In the genomic region with DNA sequence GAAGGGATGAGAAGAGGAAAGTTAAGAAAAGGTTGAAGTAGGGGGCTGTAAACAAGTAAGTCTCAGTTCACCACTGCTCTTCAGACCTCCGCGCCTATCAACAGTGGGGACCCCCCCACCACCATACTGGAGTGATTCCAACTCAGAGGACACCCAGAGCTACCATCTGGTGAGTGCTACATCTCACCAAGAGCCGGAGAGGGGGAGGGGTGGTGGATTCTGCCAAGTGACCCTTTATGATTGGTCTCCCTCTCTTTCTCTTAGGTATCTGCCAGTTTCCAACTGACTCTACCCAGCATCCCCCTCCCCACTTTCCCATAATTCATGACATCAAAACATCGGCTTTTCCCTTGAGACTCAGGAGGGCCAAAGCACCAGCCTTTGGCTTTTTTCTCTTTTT, we compare ENCODE assay signal across 18 mouse cellular contexts. TPM values are rescaled to one million over a fixed set of nuclear protein-coding genes. Genes with fewer than 3 reads are reported as not detected.
"Had no signal": no experiment of that assay in that cellular context is flagged by ENCODE, and none has a peak within 500 bp of the region (broad histone marks: within the 10 kb centered on the region; RNA-seq: fewer than 3 reads in every experiment).

No protein-coding gene starts in this region.

- ATAC-seq: lung, postnatal 0 days; midbrain, embryonic 13.5 days had no signal

- DNase-seq: kidney, postnatal 10 days; kidney, postnatal 4 days; lung, adult 2 months; lung, postnatal 36 days; thymus, postnatal 4 days had no signal

- H3K27ac ChIP-seq: layer of hippocampus, adult 2 months; limb, embryonic 10.5 days; liver, embryonic 15.5 days; midbrain, embryonic 13.5 days; neural tube, embryonic 12.5 days; stomach, postnatal 0 days had no signal

- H3K9ac ChIP-seq: liver, embryonic 15.5 days; midbrain, embryonic 13.5 days; neural tube, embryonic 12.5 days had no signal

- H3K4me2 ChIP-seq: liver, embryonic 11.5 days; liver, embryonic 15.5 days; midbrain, embryonic 13.5 days; neural tube, embryonic 12.5 days had no signal

- H3K9me3 ChIP-seq: limb, embryonic 10.5 days; liver, embryonic 15.5 days; midbrain, embryonic 13.5 days; neural tube, embryonic 12.5 days had no signal

- H3K36me3 ChIP-seq: midbrain, embryonic 13.5 days had no signal

- H3K4me3 ChIP-seq: layer of hippocampus, adult 2 months; limb, embryonic 10.5 days; liver, embryonic 15.5 days; midbrain, embryonic 13.5 days; neural tube, embryonic 12.5 days had no signal

RNA-seq across cellular contexts. Expression of a gene that starts 5.4 kb away (rescaled TPM):
- total RNA-seq: megakaryocyte progenitor cell, adult 5-6 weeks; monocyte, adult 5-6 weeks; neutrophil, adult 5-6 weeks had no signal
- polyA plus RNA-seq: liver, embryonic 15.5 days had no signal

RNA-seq across cellular contexts. Expression of a gene that starts 7.0 kb away (rescaled TPM):
- total RNA-seq: megakaryocyte progenitor cell, adult 5-6 weeks; monocyte, adult 5-6 weeks; neutrophil, adult 5-6 weeks had no signal

RNA-seq across cellular contexts. Expression of a gene that starts 23.6 kb away (rescaled TPM):
- total RNA-seq: layer of hippocampus, adult 2 months; layer of hippocampus, postnatal 10 days; left cerebral cortex, postnatal 10 days; megakaryocyte progenitor cell, adult 5-6 weeks; monocyte, adult 5-6 weeks had no signal
